Mouse (Mus musculus) heart, adult 2 months (tissue): ENCODE data around the gene Nipsnap2.

Source experiments
- CTCF ChIP-seq: fragments of 200-600 bp; IDR thresholded peaks from 2 replicates; pipeline ENCODE4 v1.8.1; 2022; ENCODE audit warnings: antibody characterized with exemption, mild to moderate bottlenecking, moderate library complexity
- POLR2A ChIP-seq: fragments of 200-500 bp; IDR thresholded peaks from 2 replicates; pipeline ENCODE4 v1.6.1; 2011; ENCODE audit warnings: mild to moderate bottlenecking, low read depth, low read length, control low read depth; ENCODE audit not compliant: insufficient read depth

- peak; percentile 77 for TF ChIP-seq CTCF
- no peak for TF ChIP-seq POLR2A
These were observed 16.1 kb downstream of the Nipsnap2 start for GRCm38 (mm10) chr5:129740976-129741375.
